Mouse (Mus musculus) neutrophil, adult 59 days (primary cell): ENCODE results near the gene Dmbt1. TPM values are rescaled to one million over a fixed set of nuclear protein-coding genes. Genes with fewer than 3 reads are reported as not detected.

ENCODE experiments used
- total RNA-seq, 2 experiments: library from RNA; stranded (reverse); gene quantifications; 1 replicate in 1 of 2; 2 replicates in 1 of 2; pipeline ENCODE4 v1.2.4; 2023

Dmbt1 gene
- total RNA-seq = not detected

GRCm38 (mm10) chr7:131031755-131032154 lies at the start of gene Dmbt1:
Gene Dmbt1, plus strand, starts transcription at chr7:131032053.

GRCm38 (mm10) chr7:131146214-131146613 lies 114.4 kb downstream of the Dmbt1 start, which contains the start of gene 4933402N03Rik:
Gene 4933402N03Rik, minus strand, starts transcription at chr7:131146314.

Other genes starting within 250 kb of the Dmbt1 start
- 10 to 100 TPM; 22.9 to 26.4 TPM for gene Plekha1, start 166.3 kb upstream of the Dmbt1 start, total RNA-seq
- gene Htra1, start 95.9 kb upstream of the Dmbt1 start, total RNA-seq = not detected
- gene 4933402N03Rik, start 114.3 kb downstream of the Dmbt1 start, total RNA-seq = not detected
- not detected for gene 5430419D17Rik, start 142.3 kb downstream of the Dmbt1 start, total RNA-seq